Comparison of ENCODE assay signal across 8 mouse cellular contexts in the genomic region with DNA sequence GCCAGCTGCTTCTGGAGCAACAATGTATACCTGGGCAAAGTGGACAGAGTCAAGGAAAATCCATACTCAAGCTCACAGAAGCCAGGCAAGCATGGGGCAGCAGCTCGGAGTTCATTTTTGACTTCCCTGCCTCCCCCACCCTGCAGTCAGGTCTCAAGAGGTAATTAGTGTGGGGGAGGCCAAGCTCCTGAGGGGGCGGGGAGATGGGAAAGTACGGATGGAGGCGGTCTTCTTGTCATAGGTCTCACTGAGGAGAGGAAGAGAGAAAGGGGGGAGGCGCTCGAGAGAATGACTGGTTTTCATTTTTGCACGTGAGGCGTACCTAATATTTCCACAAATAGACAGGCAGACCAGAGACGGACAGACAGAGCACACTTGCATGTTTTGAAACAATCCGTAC. TPM values are rescaled to one million over a fixed set of nuclear protein-coding genes. Genes with fewer than 3 reads are reported as not detected.
DNase-seq lines count a peak whose midpoint lies in the region; ATAC-seq and TF ChIP-seq lines count a peak whose summit lies in the region.
"Had no signal": no experiment of that assay in that cellular context is flagged by ENCODE, and none has a peak within 500 bp of the region (broad histone marks: within the 10 kb centered on the region; RNA-seq: fewer than 3 reads in every experiment).

No protein-coding gene starts in this region.

- H3K4me3 ChIP-seq in forebrain, embryonic 13.5 days = peak overlapping the region; percentile 60
- H3K4me3 ChIP-seq in olfactory bulb, adult 2 months (ENCODE audit: insufficient read depth, low read depth, low read length) = peak overlapping the region; percentile 91

- H3K4me2 ChIP-seq in forebrain, embryonic 13.5 days = peak overlapping the region; percentile 95

- peaks cover 7% of the 10 kb centered on the region for H3K27me3 ChIP-seq in forebrain, embryonic 13.5 days

- H3K9me3 ChIP-seq in forebrain, embryonic 13.5 days (replicated peaks) = no peaks in the 10 kb centered on the region
- H3K9me3 ChIP-seq: megakaryocyte, embryonic 14.5 days had no signal

- no peaks in the 10 kb centered on the region for H3K36me3 ChIP-seq in forebrain, embryonic 13.5 days (ENCODE audit: poor library complexity, severe bottlenecking)

- no peak for ATAC-seq in forebrain, embryonic 13.5 days

- no peak for TF ChIP-seq POLR2A in olfactory bulb, adult 2 months (IDR thresholded peaks at IDR 0.05; ENCODE audit: insufficient read depth, low read depth, low read length)

- no peak for TF ChIP-seq CTCF in olfactory bulb, adult 2 months (IDR thresholded peaks at IDR 0.05; ENCODE audit: insufficient read depth, low read depth, low read length)

- WGBS in forebrain, embryonic 13.5 days = 7% methylated on average over 10 of the region's 10 CpGs
- 5% methylated on average over 10 of the region's 10 CpGs for WGBS in olfactory bulb, adult 2 months

- H3K4me1 ChIP-seq in forebrain, embryonic 13.5 days = peaks cover 6% of the 10 kb centered on the region; the same call in 1 of the 2 replicates
- peaks cover 7% of the 10 kb centered on the region for H3K4me1 ChIP-seq in olfactory bulb, adult 2 months (ENCODE audit: control insufficient read depth, insufficient read depth, low read length)

- peak; percentile 64 for DNase-seq in right cerebral cortex, adult 18-20 months
- DNase-seq in right cerebral cortex, postnatal 4 days = no peak
- DNase-seq in layer of hippocampus, postnatal 36 days = peak; percentile 29 to 38
- no peak for DNase-seq in thymus, adult 18-20 months
- DNase-seq in kidney, postnatal 14 days = no peak

- peak overlapping the region; percentile 62; the same call in 1 of the 2 replicates for H3K9ac ChIP-seq in forebrain, embryonic 13.5 days

- no peak overlapping the region for H3K27ac ChIP-seq in forebrain, embryonic 13.5 days
- H3K27ac ChIP-seq in olfactory bulb, adult 2 months (ENCODE audit: insufficient read depth, low read depth, low read length) = peak overlapping the region; percentile 73

RNA-seq across cellular contexts. Expression of gene Gabrb1, which starts 1.1 kb away (rescaled TPM):
- polyA plus RNA-seq in forebrain, embryonic 13.5 days (2015; fragmentation: Nextera tagmentation; extraction: Ambion mirVana) = 4.8 TPM in 2 replicates
- total RNA-seq in layer of hippocampus, postnatal 36 days (2021) = 100 to 1,000 TPM; 133 to 147 TPM
- polyA plus RNA-seq in olfactory bulb, adult 2 months (2012; ENCODE audit: insufficient read depth, insufficient read length, low replicate concordance, missing spikeins) = 22.0 and 33.2 TPM in 2 replicates

RNA-seq across cellular contexts. Expression of gene Gabra4, which starts 1.3 kb away (rescaled TPM):
- polyA plus RNA-seq in forebrain, embryonic 13.5 days (2015; fragmentation: Nextera tagmentation; extraction: Ambion mirVana) = 9.0 and 9.9 TPM in 2 replicates
- total RNA-seq in layer of hippocampus, postnatal 36 days (2021) = 10 to 100 TPM; 83.1 to 84.8 TPM
- 192 TPM in 1 of 2 replicates, not detected in the other for polyA plus RNA-seq in olfactory bulb, adult 2 months (2012; ENCODE audit: insufficient read depth, insufficient read length, low replicate concordance, missing spikeins)

Comparison
In these comparisons a context has a peak if more than half of its experiments do, and no peak if none do; other contexts are left out.
1. DNase-seq: peak in right cerebral cortex, adult 18-20 months (single experiment) and layer of hippocampus, postnatal 36 days (2 of 2); none in right cerebral cortex, postnatal 4 days (single experiment), thymus, adult 18-20 months (0 of 2) and kidney, postnatal 14 days (single experiment).